Mouse (Mus musculus) forebrain, postnatal 0 days (tissue): ENCODE data around the gene Esyt3. TPM values are rescaled to one million over a fixed set of nuclear protein-coding genes. Genes with fewer than 3 reads are reported as not detected.

Experiments
- ATAC-seq: fragments of 200-750 bp; cut with Nextera tagmentation; 2 replicates; pipeline ENCODE4 v1.8.0; 2017; ENCODE audit warnings: mild to moderate bottlenecking, moderate library complexity
- DNase-seq: peaks from one replicate; pipeline ENCODE4 v3.0.0-alpha.2; 2015
- H3K27ac ChIP-seq: fragments of 300-500 bp; sonication (generic); 2 replicates; pipeline ENCODE4 v1.5.1; 2014; ENCODE audit warnings: low read depth, mild to moderate bottlenecking, antibody characterized with exemption, low read length, moderate library complexity, mixed read lengths
- H3K27me3 ChIP-seq: fragments of 300-500 bp; sonication (generic); 2 replicates; pipeline ENCODE4 v1.6.1; 2014; ENCODE audit warnings: mild to moderate bottlenecking, low read length, mixed read lengths; ENCODE audit not compliant: insufficient read depth
- H3K36me3 ChIP-seq: fragments of 300-500 bp; sonication (generic); 2 replicates; pipeline ENCODE4 v1.6.1; 2014; ENCODE audit warnings: mild to moderate bottlenecking, moderate library complexity; ENCODE audit not compliant: insufficient read depth
- H3K4me1 ChIP-seq: fragments of 300-500 bp; sonication (generic); 2 replicates; pipeline ENCODE4 v1.6.1; 2014; ENCODE audit warnings: antibody characterized with exemption; ENCODE audit not compliant: insufficient read depth
- H3K4me2 ChIP-seq: fragments of 300-500 bp; sonication (generic); 2 replicates; pipeline ENCODE4 v1.6.1; 2014; ENCODE audit warnings: low read depth, mild to moderate bottlenecking, moderate library complexity
- H3K4me3 ChIP-seq: fragments of 300-500 bp; sonication (generic); 2 replicates; pipeline ENCODE4 v1.5.1; 2014; ENCODE audit warnings: low read depth, low read length, mixed read lengths
- H3K9ac ChIP-seq: fragments of 300-500 bp; sonication (generic); 2 replicates; pipeline ENCODE4 v1.6.1; 2014; ENCODE audit warnings: mild to moderate bottlenecking
- H3K9me3 ChIP-seq: fragments of 300-500 bp; sonication (generic); 2 replicates; pipeline ENCODE4 v1.6.1; 2016; ENCODE audit warnings: low read length
- CTCF ChIP-seq: sonication (generic); IDR thresholded peaks from 2 replicates; pipeline ENCODE4 v1.5.1; 2016; ENCODE audit warnings: antibody characterized with exemption, control low read depth, low read depth
- WGBS: fragments of 180-500 bp; shearing (Covaris S2); extraction: QIAGEN DNeasy Blood & Tissue Kit; methylation state at CpG from one replicate; pipeline ENCODE4 v1.1.7; 2014; 5-methylcytosine and 5-hydroxymethylcytosine counted together
- polyA plus RNA-seq: library from polyadenylated mRNA; unstranded; fragments of >200 nt; fragmentation: Nextera tagmentation; extraction: Ambion mirVana; gene quantifications from 2 replicates; pipeline ENCODE4 v1.2.1, GENCODE M21; 2015
- total RNA-seq: library from RNA; depleted of rRNA; stranded (reverse); fragments of >200 nt; gene quantifications from 2 replicates; pipeline ENCODE4 v1.2.3, GENCODE M21; 2014

The Esyt3 gene
- total and polyA plus RNA-seq, 2 experiments from 2014 or later = 1.3 to 4.3 TPM

DNA sequence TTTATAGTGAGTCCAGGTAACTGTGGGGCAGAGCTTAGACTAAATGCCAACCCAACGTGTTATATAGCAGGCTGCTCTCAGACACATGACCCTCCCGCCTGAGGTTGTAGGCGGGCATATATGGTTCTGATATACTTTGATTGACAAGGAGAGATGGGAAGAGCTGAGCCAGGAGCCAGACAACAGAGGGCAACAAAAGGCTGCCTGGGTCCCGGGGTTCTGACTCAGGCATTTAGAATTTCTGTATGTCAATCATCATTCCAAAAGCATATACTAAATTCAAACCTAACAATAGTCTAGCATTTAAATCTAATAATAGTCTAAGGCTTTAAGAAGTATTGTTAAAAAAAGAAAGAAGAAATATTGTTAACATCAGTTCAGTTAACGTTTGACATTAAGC, 20.8 kb upstream of the Esyt3 start:
- Histone ChIP-seq H3K4me3 (no peak overlapping the region), H3K9ac (no peak overlapping the region), H3K27ac (no peak overlapping the region), H3K4me1 (no peaks in the 10 kb centered on the region), H3K27me3 (no peaks in the 10 kb centered on the region), H3K4me2 (no peak overlapping the region), H3K9me3 (no peaks in the 10 kb centered on the region), H3K36me3 (no peaks in the 10 kb centered on the region)
- no peak for DNase-seq
- 61% methylated on average over 5 of the region's 5 CpGs for WGBS
- ATAC-seq = peak; percentile 40; the same call in 1 of the 2 replicates
- TF ChIP-seq CTCF = no peak

DNA sequence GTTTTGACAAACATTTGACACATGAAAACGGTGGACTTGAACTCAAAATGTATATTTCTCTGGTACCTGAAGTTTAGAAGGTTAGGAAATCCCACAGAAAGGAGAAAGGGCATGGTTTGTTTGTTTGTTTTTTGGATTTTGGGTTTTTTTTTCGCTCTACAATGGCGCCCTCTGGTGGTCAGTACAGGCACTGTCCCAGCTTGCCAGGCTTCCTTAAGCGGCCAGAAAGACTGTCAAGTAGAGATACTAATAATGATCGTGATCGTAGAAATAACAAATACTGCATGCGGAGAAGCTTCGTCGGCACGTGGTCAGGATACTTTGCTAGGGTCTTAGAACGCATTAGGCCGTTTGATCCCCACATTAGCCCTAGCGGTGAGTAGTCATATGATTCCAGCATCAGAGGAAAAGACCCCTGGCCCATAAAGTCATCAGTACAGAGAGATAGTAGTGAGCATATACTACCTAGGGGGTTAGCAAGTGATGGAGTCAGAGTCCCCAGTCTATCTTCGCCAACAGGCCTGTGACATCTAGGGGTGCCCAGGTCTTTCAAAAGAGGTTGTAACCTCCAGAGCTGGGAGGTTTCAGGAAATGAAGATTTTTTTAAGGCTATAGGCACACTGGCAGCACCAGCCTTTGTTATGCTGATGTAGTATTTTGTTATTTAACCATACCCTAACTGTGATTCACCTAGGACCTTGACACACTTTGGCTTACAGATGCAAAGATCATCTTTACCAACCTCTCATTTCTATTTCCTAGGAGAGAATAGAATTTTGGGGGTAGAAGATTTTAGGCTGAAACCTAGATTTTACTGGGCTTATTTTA, 18.4 kb upstream of the Esyt3 start:
- peak; percentile 50; the same call in 1 of the 2 replicates for ATAC-seq
- H3K4me2 ChIP-seq = 0 out of 2 replicates have a peak overlapping the region, but pooled peaks have one; percentile 25
- peak; percentile 93 for TF ChIP-seq CTCF
- H3K9ac ChIP-seq = no peak overlapping the region
- H3K4me3 ChIP-seq = no peak overlapping the region
- 6% methylated on average over 14 of the region's 14 CpGs for WGBS
- no peaks in the 10 kb centered on the region for H3K4me1 ChIP-seq
- H3K27ac ChIP-seq = no peak overlapping the region
- H3K9me3 ChIP-seq = no peaks in the 10 kb centered on the region
- no peaks in the 10 kb centered on the region for H3K27me3 ChIP-seq
- no peaks in the 10 kb centered on the region for H3K36me3 ChIP-seq
- DNase-seq = peak; percentile 81

DNA sequence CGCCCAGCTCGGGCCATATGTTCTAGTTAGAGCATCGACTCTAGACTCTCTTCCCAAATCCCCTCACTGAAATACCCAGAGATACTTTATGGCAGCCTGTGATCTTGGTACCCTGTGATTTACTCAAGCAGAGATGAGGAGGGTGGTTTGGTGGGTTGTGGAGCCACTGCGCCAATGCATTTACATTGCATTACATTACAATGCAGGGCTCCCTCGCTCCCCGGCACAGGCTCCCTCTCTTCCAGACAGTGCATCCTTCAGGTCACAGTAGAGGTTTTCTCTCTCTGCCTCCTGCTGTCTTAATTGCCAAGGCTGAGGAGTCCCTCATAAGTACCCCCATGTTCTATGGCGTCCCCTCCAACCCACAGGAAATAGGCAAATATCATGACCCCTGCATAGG, 10.1 kb upstream of the Esyt3 start:
- Histone ChIP-seq H3K36me3 (no peaks in the 10 kb centered on the region), H3K9me3 (no peaks in the 10 kb centered on the region), H3K9ac (no peak overlapping the region), H3K4me1 (no peaks in the 10 kb centered on the region), H3K27me3 (no peaks in the 10 kb centered on the region), H3K4me3 (no peak overlapping the region), H3K27ac (no peak overlapping the region), H3K4me2 (no peak overlapping the region)
- DNase-seq = no peak
- ATAC-seq = no peak
- WGBS = 83% methylated on average over 7 of the region's 7 CpGs
- TF ChIP-seq CTCF = no peak

DNA sequence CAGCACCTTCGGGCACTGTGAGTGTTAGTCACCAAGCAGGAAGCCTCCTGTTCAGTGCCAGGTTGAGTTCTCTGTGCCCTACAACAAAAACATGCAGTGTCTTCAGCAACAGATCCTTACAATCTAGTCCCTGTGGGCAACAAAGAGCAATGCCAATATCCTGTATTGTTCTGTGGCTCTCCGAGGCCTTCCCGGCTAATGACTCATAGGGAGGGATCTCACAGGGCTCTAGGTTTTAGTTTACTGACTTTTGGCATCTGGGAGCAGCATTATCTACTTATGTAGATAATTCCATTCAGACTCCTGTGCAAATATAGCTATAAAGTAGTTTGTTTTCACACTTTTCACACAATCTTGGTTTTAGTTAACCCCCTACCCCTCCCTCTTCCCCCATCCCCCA, 7.5 kb upstream of the Esyt3 start:
- no peak for TF ChIP-seq CTCF
- H3K36me3 ChIP-seq = no peaks in the 10 kb centered on the region
- 78% methylated on average over 3 of the region's 3 CpGs for WGBS
- ATAC-seq (no peak), DNase-seq (no peak)
- H3K4me1 ChIP-seq = no peaks in the 10 kb centered on the region
- H3K9me3 ChIP-seq = no peaks in the 10 kb centered on the region
- H3K27me3 ChIP-seq = no peaks in the 10 kb centered on the region
- H3K27ac ChIP-seq = no peak overlapping the region
- H3K4me2 ChIP-seq = no peak overlapping the region
- no peak overlapping the region for H3K9ac ChIP-seq
- H3K4me3 ChIP-seq = no peak overlapping the region

DNA sequence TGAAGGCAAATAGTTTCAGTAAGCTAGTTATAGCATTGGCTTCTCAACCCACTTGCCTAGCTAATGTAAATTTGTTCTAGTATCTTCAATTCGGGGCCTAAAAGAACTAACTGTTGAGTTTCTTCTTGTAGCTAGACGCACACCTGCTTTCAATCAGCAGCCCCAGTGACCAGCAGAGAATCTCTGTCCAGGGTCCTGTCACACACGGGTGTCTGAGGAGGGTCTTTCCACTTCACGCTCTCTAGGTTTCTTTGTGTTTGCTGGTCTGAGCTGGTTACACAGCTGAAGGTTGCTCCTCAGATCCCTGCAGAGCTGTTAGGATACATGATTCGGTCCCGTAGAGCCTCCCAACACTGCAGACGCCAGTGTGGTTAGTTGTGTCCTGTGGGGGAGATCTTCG, 4.7 kb upstream of the Esyt3 start:
- H3K4me2 ChIP-seq = no peak overlapping the region
- 73% methylated on average over 8 of the region's 8 CpGs for WGBS

DNA sequence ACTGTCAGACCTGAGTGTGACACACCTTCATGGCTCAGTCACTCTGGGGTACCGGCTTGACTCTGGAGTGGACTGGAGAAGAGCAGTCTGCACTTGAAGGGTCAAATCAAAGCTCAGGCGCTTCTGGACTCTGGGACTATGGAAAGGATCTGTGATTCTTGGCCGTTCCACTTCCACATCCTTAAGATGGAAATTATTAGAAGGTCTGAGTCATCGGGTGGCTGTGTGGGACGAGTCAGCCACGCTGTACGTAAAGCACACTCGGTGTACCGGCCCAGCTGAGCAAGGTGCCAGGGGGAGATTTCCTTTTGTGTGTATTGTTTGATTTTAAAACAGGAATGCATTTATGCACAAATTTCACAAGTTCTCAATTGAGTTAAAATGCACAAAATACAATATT, 3.6 kb upstream of the Esyt3 start:
- ATAC-seq (no peak), DNase-seq (no peak)
- Histone ChIP-seq H3K27me3 (peaks cover 12% of the 10 kb centered on the region), H3K4me3 (no peak overlapping the region), H3K27ac (no peak overlapping the region), H3K4me1 (no peaks in the 10 kb centered on the region), H3K36me3 (no peaks in the 10 kb centered on the region), H3K9me3 (no peaks in the 10 kb centered on the region), H3K4me2 (no peak overlapping the region), H3K9ac (no peak overlapping the region)
- TF ChIP-seq CTCF = no peak
- WGBS = 92% methylated on average over 9 of the region's 9 CpGs

More for the DNA sequence above, 4.7 kb upstream of the Esyt3 start:
- Histone ChIP-seq H3K27me3 (peaks cover 2% of the 10 kb centered on the region; the same call in 1 of the 2 replicates), H3K9me3 (no peaks in the 10 kb centered on the region), H3K9ac (no peak overlapping the region), H3K36me3 (no peaks in the 10 kb centered on the region), H3K4me1 (no peaks in the 10 kb centered on the region), H3K4me3 (no peak overlapping the region), H3K27ac (no peak overlapping the region)
- no peak for TF ChIP-seq CTCF
- no peak for ATAC-seq
- DNase-seq = no peak

DNA sequence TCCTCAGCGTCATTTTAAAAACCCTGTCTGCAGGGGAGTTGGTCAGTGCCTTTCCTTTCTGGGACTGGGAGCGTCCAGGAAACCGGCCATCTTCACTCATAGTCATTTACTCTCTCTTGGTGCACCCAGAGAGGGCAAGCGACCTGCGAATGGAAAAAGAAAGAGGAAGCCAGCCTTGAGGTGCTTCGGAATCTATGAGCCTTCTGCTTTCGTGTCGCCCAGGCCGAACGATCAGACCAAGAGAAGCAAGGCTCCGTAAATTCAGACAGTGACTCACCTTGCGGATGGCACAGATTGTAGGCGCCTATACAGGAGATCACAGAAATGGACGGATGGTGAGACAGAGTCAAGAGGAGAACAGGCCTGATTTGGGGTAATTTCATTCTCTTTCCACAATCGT, 655 bp upstream of the Esyt3 start:
- Histone ChIP-seq H3K27ac (no peak overlapping the region), H3K9ac (no peak overlapping the region), H3K4me1 (no peaks in the 10 kb centered on the region), H3K4me3 (no peak overlapping the region), H3K27me3 (peaks cover 17% of the 10 kb centered on the region), H3K9me3 (no peaks in the 10 kb centered on the region), H3K4me2 (no peak overlapping the region), H3K36me3 (no peaks in the 10 kb centered on the region)
- no peak for TF ChIP-seq CTCF
- ATAC-seq = no peak
- DNase-seq = no peak
- 87% methylated on average over 15 of the region's 15 CpGs for WGBS
